Mouse (Mus musculus) monocyte, adult 5-6 weeks (primary cell): ENCODE results near the gene Psmd9. TPM values are rescaled to one million over a fixed set of nuclear protein-coding genes. Genes with fewer than 3 reads are reported as not detected.

Experiments used
- ATAC-seq: fragments of 153-309, 156-312 bp; replicated peaks from 2 replicates; pipeline ENCODE4 v1.8.0; 2017; ENCODE audit warnings: mild to moderate bottlenecking; ENCODE audit not compliant: low TSS enrichment, insufficient number of reproducible peaks, severe bottlenecking, poor library complexity, low FRiP score
- total RNA-seq: library from RNA; stranded (forward); fragments of 200-1000, 200-491, 200-594 nt; gene quantifications from 3 replicates; pipeline ENCODE4 v1.2.3, GENCODE M21; 2017

Psmd9 gene
- 16.7 to 38.7 TPM (median 18.9 TPM) in 3 replicates for total RNA-seq

- ATAC-seq: no peak
Observed at GRCm38 (mm10) chr5:123169284-123169683, at the start of gene Psmd9. Gene Psmd9, plus strand, starts transcription at chr5:123169413.

- ATAC-seq: no peak
Observed at GRCm38 (mm10) chr5:123120624-123121215, 48.5 kb upstream of the Psmd9 start.

GRCm38 (mm10) chr5:123122181-123122580, 47.0 kb upstream of the Psmd9 start:
- no peak for ATAC-seq

GRCm38 (mm10) chr5:123125105-123125504, 44.1 kb upstream of the Psmd9 start:
- no peak for ATAC-seq

GRCm38 (mm10) chr5:123125638-123126406, 43.4 kb upstream of the Psmd9 start:
- ATAC-seq: peak; percentile 69

- no peak for ATAC-seq
Observed at GRCm38 (mm10) chr5:123127031-123127430, 42.2 kb upstream of the Psmd9 start.

- ATAC-seq: peak; percentile 60
Observed at GRCm38 (mm10) chr5:123128426-123129169, 40.6 kb upstream of the Psmd9 start.

GRCm38 (mm10) chr5:123129170-123129757, 39.9 kb upstream of the Psmd9 start:
- ATAC-seq: no peak

- no peak for ATAC-seq
Observed at GRCm38 (mm10) chr5:123130030-123130813, 39.0 kb upstream of the Psmd9 start.

GRCm38 (mm10) chr5:123130814-123131148, 38.4 kb upstream of the Psmd9 start:
- no peak for ATAC-seq

GRCm38 (mm10) chr5:123132308-123133071, 36.7 kb upstream of the Psmd9 start, which contains the start of gene Rhof:
Gene Rhof, minus strand, starts transcription at chr5:123132692.
- peak; percentile 45 for ATAC-seq

- 0 out of 2 replicates have a peak, but pooled peaks have one; percentile 15 for ATAC-seq
Observed at GRCm38 (mm10) chr5:123133083-123133783, 36.0 kb upstream of the Psmd9 start.

- no peak for ATAC-seq
Observed at GRCm38 (mm10) chr5:123133784-123134143, 35.4 kb upstream of the Psmd9 start.

- no peak for ATAC-seq
Observed at GRCm38 (mm10) chr5:123134186-123134874, 34.9 kb upstream of the Psmd9 start.

- no peak for ATAC-seq
Observed at GRCm38 (mm10) chr5:123134875-123135382, 34.3 kb upstream of the Psmd9 start.

GRCm38 (mm10) chr5:123135471-123136360, 33.5 kb upstream of the Psmd9 start:
- ATAC-seq: no peak
